Mouse (Mus musculus): ENCODE data around the gene Acot2. TPM values are rescaled to one million over a fixed set of nuclear protein-coding genes. Genes with fewer than 3 reads are reported as not detected.
A peak's percentile ranks its signal among the peaks of the same experiment; 100 is the strongest.
"Not testable (repeated sequence)": the region's sequence is repeated elsewhere in the genome, so short reads cannot be mapped to it uniquely, and the experiment has no call there.

The Acot2 gene
- polyA plus RNA-seq, 1 experiment = 0.94 TPM

GRCm38 (mm10) chr12:83998341-83999107, 10.9 kb downstream of the Acot2 start:
- no peaks in the 10 kb centered on the region for H3K27me3 ChIP-seq (ENCODE audit: control insufficient read depth, insufficient read depth, low read length)
- H3K4me1 ChIP-seq (ENCODE audit: control insufficient read depth, insufficient read depth, low read length) = no peaks in the 10 kb centered on the region
- no peak for TF ChIP-seq POLR2A (IDR thresholded peaks at IDR 0.05; ENCODE audit: control insufficient read depth, low read depth, low read length)
- no peak for TF ChIP-seq CTCF (IDR thresholded peaks at IDR 0.05; ENCODE audit: control insufficient read depth, insufficient read depth, insufficient replicate concordance, low read depth, low read length)
- no peak overlapping the region for H3K27ac ChIP-seq (ENCODE audit: control insufficient read depth, insufficient read depth, low read depth, low read length)
- H3K4me3 ChIP-seq (ENCODE audit: control insufficient read depth, low read depth, low read length) = no peak overlapping the region
- H3K36me3 ChIP-seq (ENCODE audit: control insufficient read depth, insufficient read depth, low read length) = no peaks in the 10 kb centered on the region

GRCm38 (mm10) chr12:83999237-83999636, 11.6 kb downstream of the Acot2 start:
- H3K4me3 ChIP-seq (ENCODE audit: control insufficient read depth, low read depth, low read length); H3K4me1 ChIP-seq (ENCODE audit: control insufficient read depth, insufficient read depth, low read length); H3K27me3 ChIP-seq (ENCODE audit: control insufficient read depth, insufficient read depth, low read length); H3K36me3 ChIP-seq (ENCODE audit: control insufficient read depth, insufficient read depth, low read length); H3K27ac ChIP-seq (ENCODE audit: control insufficient read depth, insufficient read depth, low read depth, low read length): not testable (repeated sequence)

- no peaks in the 10 kb centered on the region for H3K36me3 ChIP-seq (ENCODE audit: control insufficient read depth, insufficient read depth, low read length)
- no peak for TF ChIP-seq CTCF (IDR thresholded peaks at IDR 0.05; ENCODE audit: control insufficient read depth, insufficient read depth, insufficient replicate concordance, low read depth, low read length)
- TF ChIP-seq POLR2A (IDR thresholded peaks at IDR 0.05; ENCODE audit: control insufficient read depth, low read depth, low read length) = no peak
- no peak overlapping the region for H3K27ac ChIP-seq (ENCODE audit: control insufficient read depth, insufficient read depth, low read depth, low read length)
- H3K4me3 ChIP-seq (ENCODE audit: control insufficient read depth, low read depth, low read length) = no peak overlapping the region
- no peaks in the 10 kb centered on the region for H3K27me3 ChIP-seq (ENCODE audit: control insufficient read depth, insufficient read depth, low read length)
- no peaks in the 10 kb centered on the region for H3K4me1 ChIP-seq (ENCODE audit: control insufficient read depth, insufficient read depth, low read length)
These were observed 12.8 kb downstream of the Acot2 start for GRCm38 (mm10) chr12:84000418-84000817.

GRCm38 (mm10) chr12:84003866-84004265, 16.2 kb downstream of the Acot2 start:
- Histone ChIP-seq H3K27ac (ENCODE audit: control insufficient read depth, insufficient read depth, low read depth, low read length) (no peak overlapping the region), H3K36me3 (ENCODE audit: control insufficient read depth, insufficient read depth, low read length) (no peaks in the 10 kb centered on the region), H3K4me3 (ENCODE audit: control insufficient read depth, low read depth, low read length) (no peak overlapping the region), H3K27me3 (ENCODE audit: control insufficient read depth, insufficient read depth, low read length) (no peaks in the 10 kb centered on the region), H3K4me1 (ENCODE audit: control insufficient read depth, insufficient read depth, low read length) (no peaks in the 10 kb centered on the region)
- TF ChIP-seq CTCF (IDR thresholded peaks at IDR 0.05; ENCODE audit: control insufficient read depth, insufficient read depth, insufficient replicate concordance, low read depth, low read length) = no peak
- TF ChIP-seq POLR2A (IDR thresholded peaks at IDR 0.05; ENCODE audit: control insufficient read depth, low read depth, low read length) = no peak

GRCm38 (mm10) chr12:84008251-84008650, 20.6 kb downstream of the Acot2 start:
- Histone ChIP-seq H3K27ac (ENCODE audit: control insufficient read depth, insufficient read depth, low read depth, low read length) (no peak overlapping the region), H3K36me3 (ENCODE audit: control insufficient read depth, insufficient read depth, low read length) (no peaks in the 10 kb centered on the region), H3K27me3 (ENCODE audit: control insufficient read depth, insufficient read depth, low read length) (no peaks in the 10 kb centered on the region), H3K4me1 (ENCODE audit: control insufficient read depth, insufficient read depth, low read length) (peaks cover 2% of the 10 kb centered on the region), H3K4me3 (ENCODE audit: control insufficient read depth, low read depth, low read length) (no peak overlapping the region)
- TF ChIP-seq CTCF (IDR thresholded peaks at IDR 0.05; ENCODE audit: control insufficient read depth, insufficient read depth, insufficient replicate concordance, low read depth, low read length) (no peak), POLR2A (IDR thresholded peaks at IDR 0.05; ENCODE audit: control insufficient read depth, low read depth, low read length) (no peak)

- Histone ChIP-seq H3K4me1 (ENCODE audit: control insufficient read depth, insufficient read depth, low read length) (peaks cover 2% of the 10 kb centered on the region), H3K36me3 (ENCODE audit: control insufficient read depth, insufficient read depth, low read length) (no peaks in the 10 kb centered on the region), H3K4me3 (ENCODE audit: control insufficient read depth, low read depth, low read length) (no peak overlapping the region), H3K27me3 (ENCODE audit: control insufficient read depth, insufficient read depth, low read length) (no peaks in the 10 kb centered on the region), H3K27ac (ENCODE audit: control insufficient read depth, insufficient read depth, low read depth, low read length) (no peak overlapping the region)
- TF ChIP-seq POLR2A (IDR thresholded peaks at IDR 0.05; ENCODE audit: control insufficient read depth, low read depth, low read length) (no peak), CTCF (IDR thresholded peaks at IDR 0.05; ENCODE audit: control insufficient read depth, insufficient read depth, insufficient replicate concordance, low read depth, low read length) (no peak)
These were observed 21.1 kb downstream of the Acot2 start for GRCm38 (mm10) chr12:84008729-84009128.

GRCm38 (mm10) chr12:84009171-84009965, 21.7 kb downstream of the Acot2 start, which contains the start of gene Acot1:
Gene Acot1 (plus strand): TSS chr12:84009490.
- H3K4me1 ChIP-seq (ENCODE audit: control insufficient read depth, insufficient read depth, low read length); H3K27me3 ChIP-seq (ENCODE audit: control insufficient read depth, insufficient read depth, low read length): not testable (repeated sequence)
- H3K4me3 ChIP-seq (ENCODE audit: control insufficient read depth, low read depth, low read length) = peak within 1 kb of the TSS; percentile 77

More at GRCm38 (mm10) chr12:84009171-84009965, 21.7 kb downstream of the Acot2 start, which contains the start of gene Acot1:
- not testable (repeated sequence) for H3K27ac ChIP-seq (ENCODE audit: control insufficient read depth, insufficient read depth, low read depth, low read length); H3K36me3 ChIP-seq (ENCODE audit: control insufficient read depth, insufficient read depth, low read length)

All from testis, adult 2 months (tissue).